Mouse (Mus musculus): ENCODE data around the gene Med23. TPM values are rescaled to one million over a fixed set of nuclear protein-coding genes. Genes with fewer than 3 reads are reported as not detected.

The Med23 gene
- total and polyA plus RNA-seq, 2 experiments from 2014 or later = 7.1 to 35.0 TPM

- Histone ChIP-seq H3K27ac (ENCODE audit: low read depth) (no peak overlapping the region), H3K4me3 (ENCODE audit: low read depth, low read length) (no peak overlapping the region), H3K9me3 (replicated peaks; ENCODE audit: control insufficient read depth, low read length) (no peaks in the 10 kb centered on the region), H3K27me3 (ENCODE audit: control insufficient read depth, insufficient read depth, low read length) (no peaks in the 10 kb centered on the region), H3K9ac (replicated peaks; ENCODE audit: low read depth, low read length) (no peak overlapping the region), H3K4me1 (ENCODE audit: control insufficient read depth, insufficient read depth) (no peaks in the 10 kb centered on the region), H3K4me2 (ENCODE audit: low read depth, low read length) (no peak overlapping the region), H3K36me3 (replicated peaks; ENCODE audit: control insufficient read depth, insufficient read depth, low read length) (peaks cover 94% of the 10 kb centered on the region)
- no peak for DNase-seq (ENCODE audit: low spot score)
- ATAC-seq (ENCODE audit: insufficient read depth, low read depth) = no peak
- TF ChIP-seq CTCF (IDR thresholded peaks at IDR 0.05; ENCODE audit: low read depth) (peak; percentile 35), EP300 (IDR thresholded peaks at IDR 0.05; ENCODE audit: low read depth) (no peak)
- WGBS = 79% methylated on average over 9 of the region's 9 CpGs
Observed at GRCm38 (mm10) chr10:24886008-24886407, 16.2 kb downstream of the Med23 start.

DNA sequence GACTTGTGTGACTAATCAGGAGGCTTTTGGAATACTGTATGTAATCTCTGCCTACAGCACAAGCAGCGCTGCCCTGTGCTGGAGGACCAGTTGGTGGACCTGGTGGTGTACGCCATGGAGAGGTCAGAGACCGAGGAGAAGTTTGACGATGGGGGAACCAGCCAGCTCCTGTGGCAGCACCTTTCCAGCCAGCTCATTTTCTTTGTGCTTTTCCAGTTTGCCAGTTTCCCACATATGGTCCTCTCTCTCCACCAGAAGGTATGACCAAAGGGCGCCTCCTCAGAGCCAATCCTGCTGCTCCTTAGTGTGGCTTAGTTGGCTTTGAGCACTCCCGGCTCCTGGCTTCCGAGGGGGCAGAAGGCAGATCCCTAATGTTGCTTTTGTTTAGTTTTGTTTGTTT, 18.6 kb downstream of the Med23 start:
- no peak overlapping the region for H3K9ac ChIP-seq (replicated peaks; ENCODE audit: low read depth, low read length)
- H3K4me1 ChIP-seq (ENCODE audit: control insufficient read depth, insufficient read depth) = no peaks in the 10 kb centered on the region; the same call in 1 of the 2 replicates
- WGBS = 95% methylated on average over 7 of the region's 7 CpGs
- TF ChIP-seq CTCF (IDR thresholded peaks at IDR 0.05; ENCODE audit: low read depth) (no peak), EP300 (IDR thresholded peaks at IDR 0.05; ENCODE audit: low read depth) (no peak)
- no peaks in the 10 kb centered on the region for H3K9me3 ChIP-seq (replicated peaks; ENCODE audit: control insufficient read depth, low read length)
- ATAC-seq (ENCODE audit: insufficient read depth, low read depth) (no peak), DNase-seq (ENCODE audit: low spot score) (no peak)
- H3K4me3 ChIP-seq (ENCODE audit: low read depth, low read length) = no peak overlapping the region
- no peak overlapping the region for H3K4me2 ChIP-seq (ENCODE audit: low read depth, low read length)
- H3K27ac ChIP-seq (ENCODE audit: low read depth) = no peak overlapping the region
- H3K27me3 ChIP-seq (ENCODE audit: control insufficient read depth, insufficient read depth, low read length) = no peaks in the 10 kb centered on the region
- peaks cover 88% of the 10 kb centered on the region for H3K36me3 ChIP-seq (replicated peaks; ENCODE audit: control insufficient read depth, insufficient read depth, low read length)

DNA sequence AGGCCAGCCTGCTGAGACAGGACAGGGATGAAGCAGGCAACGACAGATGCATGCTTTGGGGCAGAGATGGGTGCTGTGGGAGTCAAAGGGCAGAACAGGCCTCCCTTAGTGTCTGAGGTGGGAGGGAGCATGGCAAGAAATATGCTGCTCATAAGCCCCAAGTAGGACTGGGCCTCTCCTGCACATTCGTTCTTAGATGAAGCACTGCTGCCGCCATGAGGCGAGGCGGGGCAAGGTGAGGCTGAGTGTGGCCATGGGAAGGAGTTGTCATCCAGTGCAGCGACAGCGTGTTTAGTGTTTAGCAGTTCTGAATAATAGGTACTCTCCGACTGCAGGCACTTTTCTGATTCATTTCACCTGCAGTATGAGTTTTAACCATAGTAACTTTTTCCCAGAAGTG, 26.1 kb downstream of the Med23 start:
- Histone ChIP-seq H3K4me3 (ENCODE audit: low read depth, low read length) (no peak overlapping the region), H3K27ac (ENCODE audit: low read depth) (no peak overlapping the region), H3K27me3 (ENCODE audit: control insufficient read depth, insufficient read depth, low read length) (no peaks in the 10 kb centered on the region), H3K9ac (replicated peaks; ENCODE audit: low read depth, low read length) (no peak overlapping the region), H3K4me1 (ENCODE audit: control insufficient read depth, insufficient read depth) (no peaks in the 10 kb centered on the region; the same call in 1 of the 2 replicates), H3K9me3 (replicated peaks; ENCODE audit: control insufficient read depth, low read length) (no peaks in the 10 kb centered on the region), H3K36me3 (replicated peaks; ENCODE audit: control insufficient read depth, insufficient read depth, low read length) (peaks cover 89% of the 10 kb centered on the region), H3K4me2 (ENCODE audit: low read depth, low read length) (no peak overlapping the region)
- 86% methylated on average over 8 of the region's 8 CpGs for WGBS
- TF ChIP-seq EP300 (IDR thresholded peaks at IDR 0.05; ENCODE audit: low read depth) (no peak), CTCF (IDR thresholded peaks at IDR 0.05; ENCODE audit: low read depth) (peak; percentile 21; the same call in 1 of the 2 replicates)
- no peak for DNase-seq (ENCODE audit: low spot score)
- ATAC-seq (ENCODE audit: insufficient read depth, low read depth) = no peak

- no peak overlapping the region for H3K9ac ChIP-seq (replicated peaks; ENCODE audit: low read depth, low read length)
- no peak overlapping the region for H3K4me2 ChIP-seq (ENCODE audit: low read depth, low read length)
- no peaks in the 10 kb centered on the region for H3K4me1 ChIP-seq (ENCODE audit: control insufficient read depth, insufficient read depth)
- ATAC-seq (ENCODE audit: insufficient read depth, low read depth) (no peak), DNase-seq (ENCODE audit: low spot score) (no peak)
- TF ChIP-seq EP300 (IDR thresholded peaks at IDR 0.05; ENCODE audit: low read depth) (no peak), CTCF (IDR thresholded peaks at IDR 0.05; ENCODE audit: low read depth) (no peak)
- H3K27ac ChIP-seq (ENCODE audit: low read depth) = no peak overlapping the region
- H3K36me3 ChIP-seq (replicated peaks; ENCODE audit: control insufficient read depth, insufficient read depth, low read length) = peaks cover 98% of the 10 kb centered on the region
- H3K4me3 ChIP-seq (ENCODE audit: low read depth, low read length) = no peak overlapping the region
- 66% methylated on average over 10 of the region's 10 CpGs for WGBS
- H3K27me3 ChIP-seq (ENCODE audit: control insufficient read depth, insufficient read depth, low read length) = no peaks in the 10 kb centered on the region
- no peaks in the 10 kb centered on the region for H3K9me3 ChIP-seq (replicated peaks; ENCODE audit: control insufficient read depth, low read length)
Observed at GRCm38 (mm10) chr10:24905627-24906026, 35.8 kb downstream of the Med23 start.

DNA sequence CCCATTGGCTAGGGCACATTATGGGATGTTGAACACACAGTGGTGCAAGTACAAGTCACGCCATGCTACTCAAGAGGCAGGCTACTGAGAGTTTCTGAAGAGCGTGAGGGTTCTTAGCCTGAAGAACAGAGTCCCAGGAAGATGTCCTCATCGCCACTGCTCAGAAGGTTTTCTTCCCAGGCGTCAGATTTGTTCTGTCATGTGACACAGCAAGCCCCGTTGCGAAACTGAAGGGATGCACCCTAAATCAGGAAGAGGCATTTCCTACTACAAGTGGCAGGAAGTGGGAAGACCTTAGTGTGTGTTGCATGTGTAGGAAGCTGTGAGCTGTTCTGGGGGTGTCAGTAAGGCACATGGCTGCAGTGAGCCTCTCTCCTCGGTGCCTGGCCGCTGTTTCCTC, 41.4 kb downstream of the Med23 start:
- Histone ChIP-seq H3K27me3 (ENCODE audit: control insufficient read depth, insufficient read depth, low read length) (no peaks in the 10 kb centered on the region), H3K36me3 (replicated peaks; ENCODE audit: control insufficient read depth, insufficient read depth, low read length) (peaks cover 90% of the 10 kb centered on the region), H3K4me2 (ENCODE audit: low read depth, low read length) (no peak overlapping the region), H3K9me3 (replicated peaks; ENCODE audit: control insufficient read depth, low read length) (no peaks in the 10 kb centered on the region), H3K9ac (replicated peaks; ENCODE audit: low read depth, low read length) (no peak overlapping the region), H3K4me3 (ENCODE audit: low read depth, low read length) (no peak overlapping the region), H3K27ac (ENCODE audit: low read depth) (no peak overlapping the region), H3K4me1 (ENCODE audit: control insufficient read depth, insufficient read depth) (no peaks in the 10 kb centered on the region)
- ATAC-seq (ENCODE audit: insufficient read depth, low read depth) = no peak
- no peak for TF ChIP-seq EP300 (IDR thresholded peaks at IDR 0.05; ENCODE audit: low read depth)
- TF ChIP-seq CTCF (IDR thresholded peaks at IDR 0.05; ENCODE audit: low read depth) = no peak
- WGBS = 81% methylated on average over 8 of the region's 8 CpGs
- DNase-seq (ENCODE audit: low spot score) = no peak

DNA sequence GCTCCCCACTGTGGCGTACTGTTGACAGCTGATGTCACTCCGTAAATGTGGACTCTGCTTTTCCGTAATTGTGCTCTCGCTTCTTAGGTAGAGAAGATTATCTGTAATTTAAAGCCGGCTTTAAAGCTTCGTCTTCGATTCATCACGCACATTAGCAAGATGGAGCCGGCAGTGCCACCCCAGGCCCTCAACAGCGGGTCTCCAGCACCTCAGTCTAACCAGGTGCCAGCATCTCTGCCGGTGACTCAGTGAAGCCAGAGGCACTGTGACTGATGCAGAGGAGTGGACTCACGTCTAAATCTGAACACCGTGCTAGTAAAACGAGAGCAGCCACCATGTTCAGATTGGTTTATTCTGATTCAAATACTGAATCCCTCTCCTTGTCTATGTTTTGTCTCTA, 42.8 kb downstream of the Med23 start:
- no peak overlapping the region for H3K27ac ChIP-seq (ENCODE audit: low read depth)
- no peaks in the 10 kb centered on the region for H3K9me3 ChIP-seq (replicated peaks; ENCODE audit: control insufficient read depth, low read length)
- ATAC-seq (ENCODE audit: insufficient read depth, low read depth) (no peak), DNase-seq (ENCODE audit: low spot score) (no peak)
- TF ChIP-seq EP300 (IDR thresholded peaks at IDR 0.05; ENCODE audit: low read depth) (no peak), CTCF (IDR thresholded peaks at IDR 0.05; ENCODE audit: low read depth) (no peak)
- H3K9ac ChIP-seq (replicated peaks; ENCODE audit: low read depth, low read length) = no peak overlapping the region
- H3K4me2 ChIP-seq (ENCODE audit: low read depth, low read length) = no peak overlapping the region
- peaks cover 76% of the 10 kb centered on the region for H3K36me3 ChIP-seq (replicated peaks; ENCODE audit: control insufficient read depth, insufficient read depth, low read length)
- H3K4me3 ChIP-seq (ENCODE audit: low read depth, low read length) = no peak overlapping the region
- H3K27me3 ChIP-seq (ENCODE audit: control insufficient read depth, insufficient read depth, low read length) = no peaks in the 10 kb centered on the region
- 91% methylated on average over 14 of the region's 14 CpGs for WGBS
- H3K4me1 ChIP-seq (ENCODE audit: control insufficient read depth, insufficient read depth) = no peaks in the 10 kb centered on the region
